Mouse (Mus musculus) cerebellum, adult 2 months (tissue): ENCODE measurements around the gene Ino80b. TPM values are rescaled to one million over a fixed set of nuclear protein-coding genes. Genes with fewer than 3 reads are reported as not detected.

Experiments
- DNase-seq, 2 experiments: peaks; one replicate each; pipeline ENCODE4 v3.0.0; 2021
- H3K27ac ChIP-seq: fragments of 200-500 bp; 2 replicates; pipeline ENCODE4 v1.5.1; 2012; ENCODE audit warnings: low read length, control low read depth, inconsistent platforms; ENCODE audit not compliant: insufficient read depth
- H3K27me3 ChIP-seq: fragments of 200-500 bp; 2 replicates; pipeline ENCODE4 v1.6.1; 2012; ENCODE audit warnings: inconsistent platforms, mild to moderate bottlenecking, low read length, moderate library complexity; ENCODE audit not compliant: control insufficient read depth, insufficient read depth
- H3K4me1 ChIP-seq: fragments of 200-500 bp; 2 replicates; pipeline ENCODE4 v1.6.1; 2011; ENCODE audit warnings: low read length; ENCODE audit not compliant: control insufficient read depth, insufficient read depth
- H3K4me3 ChIP-seq: fragments of 200-500 bp; replicated peaks from 2 replicates; pipeline ENCODE3; 2011; ENCODE audit warnings: mild to moderate bottlenecking, low read depth, low read length, control low read depth; ENCODE audit not compliant: insufficient read depth
- CTCF ChIP-seq: fragments of 200-500 bp; IDR thresholded peaks from 2 replicates; pipeline ENCODE4 v1.5.1; 2011; ENCODE audit warnings: low read depth, mild to moderate bottlenecking, control low read depth, low read length, moderate library complexity, borderline replicate concordance; ENCODE audit not compliant: insufficient read depth
- POLR2A ChIP-seq: fragments of 200-500 bp; IDR thresholded peaks from 2 replicates; pipeline ENCODE4 v1.6.1; 2011; ENCODE audit warnings: low read length, control low read depth, borderline replicate concordance; ENCODE audit not compliant: insufficient read depth
- WGBS: fragments of 180-500 bp; shearing (Covaris S2); methylation state at CpG from one replicate; pipeline ENCODE4 v1.1.7; 2018; 5-methylcytosine and 5-hydroxymethylcytosine counted together
- polyA plus RNA-seq: library from polyadenylated mRNA; depleted of rRNA; stranded (reverse); fragments of >200 nt; gene quantifications from 2 replicates; pipeline ENCODE4 v1.2.3, GENCODE M21; 2012

Gene Ino80b
- polyA plus RNA-seq, 1 experiment: 25.1 TPM

- no peaks in the 10 kb centered on the region for H3K27me3 ChIP-seq
- DNase-seq: no peak
- no peaks in the 10 kb centered on the region for H3K4me1 ChIP-seq
- TF ChIP-seq CTCF (no peak), POLR2A (no peak)
- no peak overlapping the region for H3K4me3 ChIP-seq
- 24% methylated on average over 8 of the region's 8 CpGs for WGBS
- no peak overlapping the region for H3K27ac ChIP-seq
Observed at GRCm38 (mm10) chr6:83151721-83152120, 26.5 kb upstream of the Ino80b start.

GRCm38 (mm10) chr6:83147280-83147679 lies 22.0 kb upstream of the Ino80b start:
- WGBS: 55% methylated on average over 7 of the region's 7 CpGs
- no peaks in the 10 kb centered on the region for H3K4me1 ChIP-seq
- no peak overlapping the region for H3K4me3 ChIP-seq
- H3K27me3 ChIP-seq: no peaks in the 10 kb centered on the region
- DNase-seq: no peak
- no peak overlapping the region for H3K27ac ChIP-seq
- TF ChIP-seq POLR2A (no peak), CTCF (no peak)

- H3K4me1 ChIP-seq: no peaks in the 10 kb centered on the region
- no peaks in the 10 kb centered on the region for H3K27me3 ChIP-seq
- H3K4me3 ChIP-seq: no peak overlapping the region
- DNase-seq: no peak
- TF ChIP-seq POLR2A: no peak
- no peak for TF ChIP-seq CTCF
- 74% methylated on average over 9 of the region's 9 CpGs for WGBS
- no peak overlapping the region for H3K27ac ChIP-seq
Observed at GRCm38 (mm10) chr6:83145805-83146204, 20.6 kb upstream of the Ino80b start.

- WGBS: 71% methylated on average over 2 of the region's 2 CpGs
- H3K27me3 ChIP-seq: no peaks in the 10 kb centered on the region
- DNase-seq: no peak
- H3K4me3 ChIP-seq: no peak overlapping the region
- no peak overlapping the region for H3K27ac ChIP-seq
- no peaks in the 10 kb centered on the region for H3K4me1 ChIP-seq
- no peak for TF ChIP-seq POLR2A
Observed at GRCm38 (mm10) chr6:83145209-83145608, 20.0 kb upstream of the Ino80b start.

- WGBS: 65% methylated on average over 11 of the region's 11 CpGs
- DNase-seq: no peak
- Histone ChIP-seq H3K27me3 (no peaks in the 10 kb centered on the region), H3K4me3 (no peak overlapping the region), H3K27ac (no peak overlapping the region), H3K4me1 (no peaks in the 10 kb centered on the region)
- TF ChIP-seq POLR2A (no peak), CTCF (no peak)
Observed at GRCm38 (mm10) chr6:83142886-83143285, 17.7 kb upstream of the Ino80b start.

- DNase-seq: peak in 1 of 2 experiments; percentile 48
- TF ChIP-seq POLR2A (no peak), CTCF (no peak)
- 6% methylated on average over 41 of the region's 41 CpGs for WGBS
- Histone ChIP-seq H3K27ac (no peak overlapping the region), H3K4me1 (no peaks in the 10 kb centered on the region), H3K27me3 (no peaks in the 10 kb centered on the region), H3K4me3 (peak overlapping the region; percentile 28)
Observed at GRCm38 (mm10) chr6:83142211-83142731, 17.0 kb upstream of the Ino80b start.

- 38% methylated on average over 4 of the region's 4 CpGs for WGBS
- Histone ChIP-seq H3K4me3 (no peak overlapping the region), H3K27ac (no peak overlapping the region), H3K27me3 (no peaks in the 10 kb centered on the region; the same call in 1 of the 2 replicates), H3K4me1 (no peaks in the 10 kb centered on the region)
- DNase-seq: no peak
- TF ChIP-seq CTCF: no peak
- TF ChIP-seq POLR2A: no peak
Observed at GRCm38 (mm10) chr6:83141636-83142035, 16.4 kb upstream of the Ino80b start.

GRCm38 (mm10) chr6:83140044-83140443 lies 14.8 kb upstream of the Ino80b start:
- no peak overlapping the region for H3K27ac ChIP-seq
- H3K4me3 ChIP-seq: no peak overlapping the region
- DNase-seq: no peak
- 31% methylated on average over 8 of the region's 8 CpGs for WGBS
- H3K4me1 ChIP-seq: no peaks in the 10 kb centered on the region
- no peaks in the 10 kb centered on the region; the same call in 1 of the 2 replicates for H3K27me3 ChIP-seq
- TF ChIP-seq CTCF (no peak), POLR2A (no peak)
